Mouse (Mus musculus) ES-Bruce4 (cell line): ENCODE measurements around the gene Nrxn1. TPM values are rescaled to one million over a fixed set of nuclear protein-coding genes. Genes with fewer than 3 reads are reported as not detected.

Experiments used
- H3K27ac ChIP-seq: 2 replicates; pipeline ENCODE4 v1.5.1; 2012; ENCODE audit warnings: low read length, inconsistent platforms; ENCODE audit not compliant: insufficient read depth
- H3K27me3 ChIP-seq: 2 replicates; pipeline ENCODE4 v1.6.1; 2012; ENCODE audit warnings: mild to moderate bottlenecking, low read length, inconsistent platforms; ENCODE audit not compliant: control insufficient read depth, poor library complexity, insufficient read depth, severe bottlenecking
- H3K36me3 ChIP-seq: 2 replicates; pipeline ENCODE4 v1.6.1; 2012; ENCODE audit warnings: inconsistent platforms, mild to moderate bottlenecking, low read length, moderate library complexity; ENCODE audit not compliant: control insufficient read depth, poor library complexity, insufficient read depth, severe bottlenecking
- H3K4me1 ChIP-seq: one replicate; pipeline ENCODE4 v1.8.1; 2011; ENCODE audit warnings: low read length; ENCODE audit not compliant: control insufficient read depth, insufficient read depth
- H3K4me3 ChIP-seq: 2 replicates; pipeline ENCODE4 v1.5.1; 2011; ENCODE audit warnings: low read depth, mild to moderate bottlenecking, low read length
- H3K9ac ChIP-seq: 2 replicates; pipeline ENCODE4 v1.6.1; 2012; ENCODE audit warnings: low read depth, mild to moderate bottlenecking, inconsistent platforms; ENCODE audit not compliant: poor library complexity, severe bottlenecking
- H3K9me3 ChIP-seq: replicated peaks from 2 replicates; pipeline ENCODE4 v1.6.1; 2012; ENCODE audit warnings: mild to moderate bottlenecking, low read length, inconsistent platforms; ENCODE audit not compliant: control insufficient read depth, poor library complexity, insufficient read depth, severe bottlenecking
- CTCF ChIP-seq: IDR thresholded peaks from one replicate; pipeline ENCODE4 v1.8.1; 2011; ENCODE audit warnings: low read depth, low read length
- EP300 ChIP-seq: IDR thresholded peaks from 2 replicates; pipeline ENCODE4 v1.6.1; 2011; ENCODE audit warnings: low read depth, low read length; ENCODE audit not compliant: insufficient read depth
- POLR2A ChIP-seq: IDR thresholded peaks from one replicate; pipeline ENCODE4 v1.8.1; 2011; ENCODE audit warnings: low read length; ENCODE audit not compliant: insufficient read depth
- polyA plus RNA-seq: library from polyadenylated mRNA; stranded (reverse); fragments of >200 nt; gene quantifications from 2 replicates; pipeline ENCODE4 v1.2.4, GENCODE M21; 2011; ENCODE audit warnings: low read depth; ENCODE audit not compliant: missing spikeins, insufficient read depth, insufficient read length

Nrxn1 gene
- polyA plus RNA-seq: 5.6 and 7.4 TPM in 2 replicates

DNA sequence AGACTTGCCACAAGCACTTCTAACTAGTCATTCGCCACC is at the start of gene Nrxn1:
TSS of gene Nrxn1 (minus strand) at position 30 of the 39 bp plus-strand sequence.
- H3K4me1 ChIP-seq: no peaks in the 10 kb centered on the region
- H3K9me3 ChIP-seq: no peaks in the 10 kb centered on the region
- peak within 1 kb of the TSS; percentile 58 for H3K4me3 ChIP-seq
- peaks cover 11% of the 10 kb centered on the region; the same call in 1 of the 2 replicates for H3K27me3 ChIP-seq
- no peaks in the 10 kb centered on the region for H3K36me3 ChIP-seq
- no peak for TF ChIP-seq CTCF
- TF ChIP-seq POLR2A: no peak
- TF ChIP-seq EP300: no peak
- no peak within 1 kb of the TSS for H3K27ac ChIP-seq
- no peak within 1 kb of the TSS for H3K9ac ChIP-seq

DNA sequence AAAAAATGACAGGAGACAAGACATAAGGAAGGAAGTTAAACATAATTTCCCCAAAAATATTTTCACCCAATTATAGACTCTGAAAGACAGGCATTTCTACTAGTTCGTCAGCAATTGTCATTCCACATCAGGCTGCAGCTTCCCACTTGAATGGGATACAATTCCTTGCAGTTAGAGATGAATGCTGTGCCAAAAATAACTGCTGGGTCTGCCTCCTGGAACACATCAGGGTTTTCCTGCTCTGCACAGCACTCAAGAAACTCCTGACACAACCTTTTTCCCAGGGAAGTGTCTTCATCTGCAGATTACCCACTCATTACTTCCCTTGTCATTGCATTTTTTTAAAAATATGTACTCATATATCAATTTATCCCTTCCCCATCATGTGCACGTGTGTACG is 44.0 kb upstream of the Nrxn1 start:
- Histone ChIP-seq H3K27me3 (no peaks in the 10 kb centered on the region), H3K4me3 (no peak overlapping the region), H3K9ac (no peak overlapping the region), H3K36me3 (no peaks in the 10 kb centered on the region), H3K27ac (no peak overlapping the region), H3K4me1 (no peaks in the 10 kb centered on the region), H3K9me3 (no peaks in the 10 kb centered on the region)
- TF ChIP-seq EP300: no peak
- no peak for TF ChIP-seq CTCF
- TF ChIP-seq POLR2A: no peak

DNA sequence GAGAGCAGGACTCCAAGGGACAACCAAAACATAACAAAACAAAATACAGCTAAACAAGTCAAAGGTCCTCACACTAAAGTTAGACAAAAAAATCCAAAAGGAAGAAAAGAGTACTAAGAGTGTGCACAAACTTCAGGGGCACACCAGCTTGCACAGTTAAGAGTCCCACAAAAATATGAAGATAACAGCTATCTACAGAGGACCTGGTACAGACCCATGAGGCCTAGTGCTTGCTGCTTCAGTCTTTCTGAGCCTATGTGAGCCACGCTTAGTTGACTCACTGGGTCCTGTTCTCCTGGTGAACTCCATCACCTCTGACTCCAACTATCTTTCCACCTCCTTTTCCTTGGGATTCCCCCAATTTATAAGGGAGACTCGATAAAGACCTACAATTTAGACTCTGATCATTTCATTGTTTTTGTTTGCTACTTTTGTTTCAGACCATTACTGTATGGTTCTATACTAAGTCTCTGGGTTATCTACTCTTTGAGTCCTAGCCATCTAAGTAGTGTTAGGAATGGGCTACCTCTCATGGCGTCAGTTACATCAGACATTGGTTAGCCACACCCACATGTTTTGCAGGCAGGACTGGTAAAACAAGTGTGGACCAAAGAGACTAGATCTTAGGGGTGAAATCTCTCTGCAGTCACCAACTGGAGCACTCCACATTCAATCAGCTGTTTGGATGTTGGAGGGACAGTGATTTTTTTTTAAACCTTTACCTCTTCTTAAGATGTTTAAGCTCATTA is 20.2 kb upstream of the Nrxn1 start:
- no peaks in the 10 kb centered on the region for H3K27me3 ChIP-seq
- H3K27ac ChIP-seq: no peak overlapping the region
- H3K4me3 ChIP-seq: no peak overlapping the region
- no peaks in the 10 kb centered on the region for H3K4me1 ChIP-seq
- no peaks in the 10 kb centered on the region for H3K36me3 ChIP-seq
- no peak overlapping the region for H3K9ac ChIP-seq
- H3K9me3 ChIP-seq: no peaks in the 10 kb centered on the region
- TF ChIP-seq POLR2A (no peak), EP300 (no peak), CTCF (no peak)

DNA sequence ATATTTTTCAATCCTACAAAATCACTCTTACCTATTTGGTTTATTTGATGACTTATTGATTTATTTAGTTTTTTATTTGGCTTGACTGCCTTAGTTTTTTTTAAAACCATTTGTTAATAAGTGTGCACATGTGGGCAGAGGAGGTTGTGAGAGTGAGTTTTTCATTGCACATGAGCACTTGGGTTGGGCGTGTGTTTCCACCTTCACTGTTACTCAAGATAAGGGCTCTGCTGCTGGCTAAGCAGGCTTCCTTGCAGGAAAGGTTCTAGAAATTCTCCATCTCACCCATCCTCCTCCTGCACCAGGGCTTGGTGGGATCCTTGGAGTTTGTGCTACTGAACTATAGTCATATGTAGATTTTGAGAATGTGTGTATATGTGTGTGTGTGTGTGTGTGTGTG is 19.2 kb upstream of the Nrxn1 start:
- no peaks in the 10 kb centered on the region for H3K9me3 ChIP-seq
- H3K4me1 ChIP-seq: no peaks in the 10 kb centered on the region
- no peak for TF ChIP-seq CTCF
- H3K9ac ChIP-seq: no peak overlapping the region
- H3K27ac ChIP-seq: no peak overlapping the region
- no peaks in the 10 kb centered on the region for H3K27me3 ChIP-seq
- no peaks in the 10 kb centered on the region for H3K36me3 ChIP-seq
- no peak overlapping the region for H3K4me3 ChIP-seq

DNA sequence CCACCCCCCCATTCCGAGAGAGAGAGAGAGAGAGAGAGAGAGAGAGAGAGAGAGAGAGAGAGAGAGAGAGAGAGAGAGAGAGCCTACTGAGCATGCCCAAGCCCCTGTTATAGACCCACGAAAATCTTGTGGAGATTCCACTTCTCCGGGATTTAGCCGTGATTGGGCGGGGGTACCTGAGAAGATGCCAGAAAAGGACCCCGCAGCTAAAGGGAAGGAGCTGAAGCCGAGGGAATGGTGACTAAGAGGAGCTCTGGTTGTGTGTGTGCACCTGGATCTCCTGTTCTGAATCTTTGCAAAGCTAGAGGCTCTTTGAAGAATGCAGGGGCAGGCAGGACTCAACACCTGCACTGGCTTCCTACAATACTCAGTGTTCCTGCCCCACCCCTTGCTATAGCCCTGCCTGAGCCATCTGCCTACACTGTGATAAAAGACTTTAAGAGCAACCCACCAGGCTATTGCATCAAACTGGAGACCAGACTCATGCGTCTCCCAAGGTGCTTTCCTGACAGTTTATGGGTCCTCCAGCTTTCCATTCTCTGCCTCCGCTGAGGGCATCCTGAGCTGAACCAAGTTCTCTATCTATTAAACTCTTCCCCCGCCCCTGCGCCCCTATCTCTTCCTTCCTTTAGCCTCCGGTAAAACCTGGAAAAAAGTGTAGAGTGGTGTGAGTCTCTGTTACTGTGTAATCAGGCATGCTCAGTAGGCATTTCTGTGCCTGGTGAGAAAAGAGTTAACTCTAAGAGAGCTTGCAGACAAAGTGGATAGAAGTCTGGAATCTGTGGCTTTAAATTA is 407 bp upstream of the Nrxn1 start:
- Histone ChIP-seq H3K4me1 (no peaks in the 10 kb centered on the region), H3K9me3 (no peaks in the 10 kb centered on the region), H3K27me3 (peaks cover 11% of the 10 kb centered on the region; the same call in 1 of the 2 replicates), H3K36me3 (no peaks in the 10 kb centered on the region), H3K4me3 (no peak overlapping the region), H3K9ac (no peak overlapping the region), H3K27ac (no peak overlapping the region)
- TF ChIP-seq POLR2A (no peak), EP300 (no peak), CTCF (no peak)

DNA sequence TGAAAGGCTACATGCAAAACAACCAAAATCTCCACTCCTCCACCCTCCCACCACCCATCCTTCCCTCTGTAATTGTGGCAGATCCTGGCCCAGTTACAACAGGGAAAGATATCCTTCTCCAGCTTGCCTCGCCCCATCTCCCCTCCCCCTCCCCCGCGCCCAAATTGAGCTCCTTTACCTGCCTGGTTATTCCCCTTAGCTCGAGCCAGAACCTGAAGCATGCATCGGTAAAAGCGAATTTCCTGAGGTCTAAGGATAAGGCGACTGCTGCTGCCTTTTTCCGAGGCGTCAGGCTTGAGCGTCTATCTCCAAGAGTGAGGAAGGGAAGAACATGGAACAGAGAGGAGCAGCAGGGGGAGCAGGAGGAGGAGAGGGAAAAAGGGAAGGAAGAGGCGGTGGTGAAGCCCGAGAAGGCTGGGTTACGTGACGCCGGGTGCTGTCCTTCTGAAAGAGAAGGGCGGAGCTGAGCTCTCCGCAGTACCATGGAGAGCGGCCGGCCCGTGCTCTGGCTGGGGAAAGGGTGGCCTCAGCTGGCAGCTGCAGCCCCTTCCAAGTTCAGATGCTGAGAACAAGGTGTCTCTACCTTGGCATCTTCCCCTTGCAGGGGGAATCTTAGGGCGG is 340 bp downstream of the Nrxn1 start:
- H3K4me3 ChIP-seq: peak overlapping the region; percentile 58
- peak; percentile 41 for TF ChIP-seq CTCF
- no peak for TF ChIP-seq POLR2A
- no peaks in the 10 kb centered on the region for H3K36me3 ChIP-seq
- no peaks in the 10 kb centered on the region for H3K9me3 ChIP-seq
- H3K27me3 ChIP-seq: peaks cover 11% of the 10 kb centered on the region; the same call in 1 of the 2 replicates
- no peak overlapping the region for H3K9ac ChIP-seq
- no peaks in the 10 kb centered on the region for H3K4me1 ChIP-seq
- H3K27ac ChIP-seq: no peak overlapping the region
